Mouse (Mus musculus) MEL (cell line): ENCODE results near the gene Gm2431. TPM values are rescaled to one million over a fixed set of nuclear protein-coding genes. Genes with fewer than 3 reads are reported as not detected.
"Not testable (repeated sequence)": the region's sequence is repeated elsewhere in the genome, so short reads cannot be mapped to it uniquely, and the experiment has no call there.

ENCODE experiments used
- DNase-seq: peaks from one replicate; pipeline ENCODE4 v3.0.0; 2011; ENCODE audit warnings: low read depth, low spot score
- H3K27ac ChIP-seq: 2 replicates; pipeline ENCODE4 v1.5.1; 2012; ENCODE audit warnings: low read depth, mild to moderate bottlenecking, control low read depth, low read length, moderate library complexity; ENCODE audit not compliant: control insufficient read depth
- H3K27me3 ChIP-seq, 2 experiments: fragments of 150-350 bp in 1 of 2; sonication (generic) in 1 of 2; 2 replicates each; pipeline ENCODE4 v1.6.1; 2012; ENCODE audit warnings: low read length in 2 of 2, mild to moderate bottlenecking in 2 of 2, improper control_type of control experiment in 1 of 2, moderate library complexity in 1 of 2; ENCODE audit not compliant: insufficient read depth in 2 of 2, control insufficient read depth in 1 of 2
- H3K36me3 ChIP-seq, 2 experiments: 2 replicates each; pipeline ENCODE4 v1.6.1; 2012 to 2014; ENCODE audit warnings: low read length in 2 of 2, improper control_type of control experiment in 1 of 2, inconsistent platforms in 1 of 2, mild to moderate bottlenecking in 1 of 2; ENCODE audit not compliant: insufficient read depth in 2 of 2, control insufficient read depth in 1 of 2
- H3K4me1 ChIP-seq, 2 experiments: fragments of 150-350 bp in 1 of 2; sonication (generic) in 1 of 2; 2 replicates each; pipeline ENCODE4 v1.6.1; 2012; ENCODE audit warnings: low read length in 2 of 2, improper control_type of control experiment in 1 of 2, mild to moderate bottlenecking in 1 of 2; ENCODE audit not compliant: insufficient read depth in 2 of 2, control insufficient read depth in 1 of 2
- H3K4me3 ChIP-seq, 2 experiments: fragments of 150-350 bp in 1 of 2; sonication (generic) in 1 of 2; 2 replicates each; pipeline ENCODE4 v1.5.1; 2012; ENCODE audit warnings: low read depth in 2 of 2, low read length in 2 of 2, mild to moderate bottlenecking in 2 of 2, moderate library complexity in 2 of 2, control low read depth in 1 of 2, improper control_type of control experiment in 1 of 2; ENCODE audit not compliant: control insufficient read depth in 1 of 2, insufficient read depth in 1 of 2
- H3K79me2 ChIP-seq: 2 replicates; pipeline ENCODE4 v1.6.1; 2012; ENCODE audit warnings: mild to moderate bottlenecking, low read length, moderate library complexity; ENCODE audit not compliant: control insufficient read depth, poor library complexity, insufficient read depth
- H3K9ac ChIP-seq: 2 replicates; pipeline ENCODE4 v1.6.1; 2012; ENCODE audit warnings: low read depth, mild to moderate bottlenecking, control low read depth, low read length, moderate library complexity; ENCODE audit not compliant: control insufficient read depth, poor library complexity, severe bottlenecking
- H3K9me3 ChIP-seq: fragments of 150-350 bp; sonication (generic); replicated peaks from 2 replicates; pipeline ENCODE4 v1.6.1; 2012; ENCODE audit warnings: mild to moderate bottlenecking, low read length, improper control_type of control experiment, moderate library complexity; ENCODE audit not compliant: insufficient read depth
- CHD1 ChIP-seq: IDR thresholded peaks from 2 replicates; pipeline ENCODE4 v1.6.1; 2012; ENCODE audit warnings: low read depth, mild to moderate bottlenecking, inconsistent platforms, low read length, improper control_type of control experiment
- CTCF ChIP-seq, 3 experiments: IDR thresholded peaks in 2 of 3; conservative IDR thresholded peaks in 1 of 3; 2 replicates each; pipeline ENCODE4 v1.5.1; 2011 to 2012; ENCODE audit warnings: low read length in 3 of 3, low read depth in 2 of 3, mild to moderate bottlenecking in 2 of 3, improper control_type of control experiment in 1 of 3, inconsistent platforms in 1 of 3, mixed read lengths in 1 of 3, moderate library complexity in 1 of 3; ENCODE audit not compliant: control insufficient read depth in 1 of 3, insufficient read depth in 1 of 3, poor library complexity in 1 of 3, severe bottlenecking in 1 of 3
- ETS1 ChIP-seq: IDR thresholded peaks from 2 replicates; pipeline ENCODE4 v1.6.1; 2012; ENCODE audit warnings: low read depth, mild to moderate bottlenecking, inconsistent platforms, low read length, improper control_type of control experiment, moderate library complexity
- GABPA ChIP-seq: IDR thresholded peaks from 2 replicates; pipeline ENCODE4 v1.6.1; 2012; ENCODE audit warnings: low read depth, mild to moderate bottlenecking, inconsistent platforms, low read length, improper control_type of control experiment, moderate library complexity
- MAFK ChIP-seq: IDR thresholded peaks from 2 replicates; pipeline ENCODE4 v1.6.1; 2011; ENCODE audit warnings: low read depth, mild to moderate bottlenecking, low read length, improper control_type of control experiment, borderline replicate concordance
- POLR2A ChIP-seq, 2 experiments: IDR thresholded peaks; 2 replicates each; pipeline ENCODE4 v1.6.1; 2011 to 2012; ENCODE audit warnings: low read length in 2 of 2, mild to moderate bottlenecking in 2 of 2, control low read depth in 1 of 2, improper control_type of control experiment in 1 of 2, low read depth in 1 of 2, moderate library complexity in 1 of 2; ENCODE audit not compliant: control insufficient read depth in 1 of 2, insufficient read depth in 1 of 2, poor library complexity in 1 of 2
- SIN3A ChIP-seq: IDR thresholded peaks from 2 replicates; pipeline ENCODE4 v1.6.1; 2012; ENCODE audit warnings: low read length, improper control_type of control experiment, inconsistent platforms
- SMC3 ChIP-seq: IDR thresholded peaks from 2 replicates; pipeline ENCODE4 v1.6.1; 2011; ENCODE audit warnings: low read depth, low read length, improper control_type of control experiment
- TBP ChIP-seq: IDR thresholded peaks from 2 replicates; pipeline ENCODE4 v1.8.0; 2011; ENCODE audit warnings: low read depth, low read length, improper control_type of control experiment
- UBTF ChIP-seq: IDR thresholded peaks from 2 replicates; pipeline ENCODE4 v1.6.1; 2012; ENCODE audit warnings: low read depth, mild to moderate bottlenecking, inconsistent platforms, low read length, improper control_type of control experiment, moderate library complexity, borderline replicate concordance; ENCODE audit not compliant: insufficient read depth
- ZKSCAN1 ChIP-seq: IDR thresholded peaks from 2 replicates; pipeline ENCODE4 v1.6.1; 2012; ENCODE audit warnings: low read depth, mild to moderate bottlenecking, inconsistent platforms, low read length, improper control_type of control experiment, moderate library complexity
- ZMIZ1 ChIP-seq: IDR thresholded peaks from 2 replicates; pipeline ENCODE4 v1.6.1; 2012; ENCODE audit warnings: low read depth, mild to moderate bottlenecking, inconsistent platforms, low read length, improper control_type of control experiment, moderate library complexity
- polyA plus RNA-seq, 2 experiments: library from polyadenylated mRNA; stranded (reverse) in 1 of 2; unstranded in 1 of 2; fragments of >175 nt in 1 of 2; fragments of >200 nt in 1 of 2; gene quantifications; 2 replicates each; pipeline versions ENCODE4 v1.2.1 to v1.2.4; 2012; ENCODE audit warnings: low replicate concordance in 2 of 2, low read depth in 1 of 2; ENCODE audit not compliant: insufficient read length in 2 of 2, insufficient read depth in 1 of 2, missing spikeins in 1 of 2
- total RNA-seq: library from RNA; depleted of rRNA; stranded (reverse); fragments of 300-350 nt; gene quantifications from 2 replicates; pipeline ENCODE4 v1.2.3, GENCODE M21; 2012

Gm2431 gene
- total and polyA plus RNA-seq, 3 experiments, result not detected

GRCm38 (mm10) chr7:142295418-142295817, 37.3 kb upstream of the Gm2431 start:
- Histone ChIP-seq H3K27me3 (peaks cover 0 to 9% of the 10 kb centered on the region in 2 experiments; a peak in 3 of 4 replicates), H3K4me3 (no peak overlapping the region), H3K9me3 (no peaks in the 10 kb centered on the region), H3K27ac (no peak overlapping the region), H3K4me1 (no peaks in the 10 kb centered on the region), H3K9ac (no peak overlapping the region), H3K36me3 (no peaks in the 10 kb centered on the region), H3K79me2 (no peaks in the 10 kb centered on the region)
- TF ChIP-seq UBTF, result no peak
- no peak for TF ChIP-seq CHD1
- no peak for DNase-seq

DNA sequence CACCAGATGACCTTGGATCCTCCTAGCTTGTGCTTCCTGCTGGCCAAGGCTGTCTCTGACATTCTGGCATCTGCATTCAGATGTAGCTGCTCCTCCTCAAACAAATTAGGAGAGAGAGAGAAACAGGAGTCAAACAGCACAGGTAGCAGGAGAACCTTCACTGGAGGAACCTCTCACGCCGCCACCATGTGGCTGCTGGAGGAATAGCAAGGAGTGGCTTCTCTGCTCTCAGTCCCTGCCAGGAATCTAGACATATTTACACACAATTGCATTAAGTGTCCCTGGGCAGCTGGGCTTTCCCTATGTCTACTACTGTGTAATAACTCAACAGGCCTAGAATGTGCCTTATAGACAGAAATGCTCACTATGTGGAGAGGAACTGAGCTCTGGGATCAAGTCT, 35.7 kb upstream of the Gm2431 start:
- not testable (repeated sequence) for H3K9me3 ChIP-seq, H3K4me3 ChIP-seq, H3K4me1 ChIP-seq, H3K27ac ChIP-seq, H3K79me2 ChIP-seq, H3K9ac ChIP-seq, H3K27me3 ChIP-seq, H3K36me3 ChIP-seq
- peak; percentile 37 for DNase-seq
- peak; percentile 45 to 83 (median 61) for TF ChIP-seq CTCF (IDR thresholded peaks at IDR 0.05 in 2 of 3, conservative IDR thresholded peaks at IDR 0.05 in 1 of 3; ENCODE audit: control insufficient read depth in 1 of 3, insufficient read depth in 1 of 3, low read depth in 2 of 3, low read length in 3 of 3, poor library complexity in 1 of 3, severe bottlenecking in 1 of 3)
- TF ChIP-seq SMC3, result peak; percentile 17; the same call in 1 of the 2 replicates

- H3K9me3 ChIP-seq, H3K27ac ChIP-seq, H3K4me3 ChIP-seq, H3K4me1 ChIP-seq, H3K36me3 ChIP-seq, H3K27me3 ChIP-seq, H3K79me2 ChIP-seq, H3K9ac ChIP-seq, DNase-seq: not testable (repeated sequence)
Observed at GRCm38 (mm10) chr7:142285910-142286612, 27.9 kb upstream of the Gm2431 start.

DNA sequence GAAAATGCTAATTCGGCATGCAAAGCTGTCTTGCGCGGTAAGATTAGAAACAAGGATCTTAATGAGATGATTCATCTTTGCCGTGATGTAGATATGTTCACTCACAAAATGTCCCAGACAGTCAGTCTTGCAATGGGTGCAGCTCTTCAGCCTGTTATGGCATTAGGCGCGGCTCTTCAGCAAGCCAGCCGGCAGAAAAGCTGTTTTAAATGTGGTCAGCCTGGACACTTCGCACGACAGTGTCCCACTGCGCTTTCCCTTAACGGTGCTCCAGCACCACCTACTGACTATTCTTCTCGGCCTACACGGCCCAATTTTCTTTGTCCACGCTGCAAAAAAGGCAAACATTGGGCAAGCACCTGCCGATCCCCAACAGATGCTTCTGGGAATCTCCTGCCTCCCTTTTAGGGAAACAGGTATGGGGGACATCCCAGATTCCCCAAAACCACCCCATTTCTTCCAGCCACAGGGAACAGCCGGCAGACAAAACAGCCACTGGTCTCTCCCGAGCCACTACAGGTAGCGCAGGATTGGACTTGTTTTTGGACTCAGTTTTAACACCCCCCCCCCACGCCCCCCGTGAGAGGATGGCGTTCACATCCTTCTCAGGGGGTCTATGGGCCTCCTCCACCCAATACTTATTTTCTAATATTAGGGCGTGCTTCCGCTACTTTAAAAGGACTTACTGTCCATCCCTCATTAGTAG, 27.1 kb upstream of the Gm2431 start:
- no peaks in the 10 kb centered on the region for H3K9me3 ChIP-seq
- TF ChIP-seq CHD1 (no peak), MAFK (no peak), TBP (no peak), CTCF (IDR thresholded peaks at IDR 0.05 in 2 of 3, conservative IDR thresholded peaks at IDR 0.05 in 1 of 3; ENCODE audit: control insufficient read depth in 1 of 3, insufficient read depth in 1 of 3, low read depth in 2 of 3, low read length in 3 of 3, poor library complexity in 1 of 3, severe bottlenecking in 1 of 3) (no peak), UBTF (no peak), GABPA (no peak), ZMIZ1 (no peak), ZKSCAN1 (no peak), ETS1 (no peak), POLR2A (IDR thresholded peaks at IDR 0.05; ENCODE audit: control insufficient read depth in 1 of 2, insufficient read depth in 1 of 2, low read depth in 1 of 2, low read length in 2 of 2, poor library complexity in 1 of 2) (no peak), SIN3A (no peak)
- no peak overlapping the region for H3K9ac ChIP-seq
- no peaks in the 10 kb centered on the region for H3K4me1 ChIP-seq
- no peak for DNase-seq
- H3K4me3 ChIP-seq, result peak overlapping the region in 1 of 2 experiments; percentile 25; a peak in 2 of 4 replicates
- no peaks in the 10 kb centered on the region; a peak in 2 of 4 replicates for H3K27me3 ChIP-seq
- H3K27ac ChIP-seq, result no peak overlapping the region
- H3K79me2 ChIP-seq, result no peaks in the 10 kb centered on the region; the same call in 1 of the 2 replicates
- no peaks in the 10 kb centered on the region for H3K36me3 ChIP-seq
